Mouse (Mus musculus): ENCODE data around the gene Dgkd. TPM values are rescaled to one million over a fixed set of nuclear protein-coding genes. Genes with fewer than 3 reads are reported as not detected.

Gene Dgkd
- 20.2 and 24.1 TPM in 2 replicates for polyA plus RNA-seq (2015; fragmentation: Nextera tagmentation; extraction: Ambion mirVana)

DNA sequence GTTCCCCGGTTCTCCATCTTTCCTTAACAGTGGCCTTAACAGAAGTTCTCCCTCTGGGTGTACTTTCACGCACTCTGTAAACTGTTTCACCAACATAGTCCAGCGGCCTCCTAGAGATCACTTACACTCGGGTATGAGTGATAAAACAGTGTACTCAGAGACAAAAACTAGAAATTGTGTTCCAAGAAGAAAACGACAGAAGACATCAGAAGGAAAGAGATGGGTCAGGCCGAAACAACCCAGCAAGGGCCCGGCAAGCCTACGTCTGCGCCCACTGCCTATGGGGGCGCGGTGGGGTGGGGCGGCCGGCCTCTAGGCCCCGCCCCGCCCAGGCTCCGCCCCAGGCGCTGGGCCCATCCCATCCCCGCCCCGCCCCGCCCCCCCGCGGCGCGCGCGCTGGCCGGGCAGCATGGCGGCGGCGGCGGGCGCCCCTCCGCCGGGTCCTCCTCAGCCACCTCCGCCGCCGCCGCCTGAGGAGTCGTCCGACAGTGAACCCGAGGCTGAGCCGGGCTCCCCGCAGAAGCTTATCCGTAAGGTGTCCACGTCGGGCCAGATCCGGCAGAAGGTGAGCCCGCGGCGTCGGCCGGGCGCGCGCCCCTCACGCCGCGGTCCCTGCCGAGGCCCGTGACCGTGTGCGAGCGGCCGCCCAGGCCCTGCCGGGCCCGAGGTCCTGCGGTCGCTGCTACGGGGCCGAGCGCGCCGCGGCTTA, at the start of gene Dgkd:
Gene Dgkd (plus strand): TSS at position 396 of the 709 bp plus-strand sequence.
- H3K4me1 ChIP-seq (replicated peaks; ENCODE audit: control insufficient read depth, insufficient read depth, low read length), result 0 out of 2 replicates have a peak, but pooled peaks cover 11% of the 10 kb centered on the region
- peak within 1 kb of the TSS; percentile 97 for H3K4me2 ChIP-seq (replicated peaks; ENCODE audit: low read depth)
- H3K36me3 ChIP-seq (ENCODE audit: control insufficient read depth, insufficient read depth), result no peaks in the 10 kb centered on the region
- H3K4me3 ChIP-seq (ENCODE audit: low read depth, low read length), result peak within 1 kb of the TSS; percentile 85
- no peaks in the 10 kb centered on the region for H3K27me3 ChIP-seq (replicated peaks; ENCODE audit: control insufficient read depth, insufficient read depth, low read length)
- peak within 1 kb of the TSS; percentile 60 for H3K27ac ChIP-seq (ENCODE audit: low read depth, low read length)
- TF ChIP-seq CTCF (IDR thresholded peaks at IDR 0.05; ENCODE audit: low read depth), result 0 out of 2 replicates have a peak, but pooled peaks have one; percentile 5
- 1% methylated on average over 64 of the region's 74 CpGs for WGBS
- peak within 1 kb of the TSS; percentile 90 for H3K9ac ChIP-seq (ENCODE audit: low read depth, low read length)
- no peaks in the 10 kb centered on the region for H3K9me3 ChIP-seq (ENCODE audit: control insufficient read depth)
- peak; percentile 92 for ATAC-seq

DNA sequence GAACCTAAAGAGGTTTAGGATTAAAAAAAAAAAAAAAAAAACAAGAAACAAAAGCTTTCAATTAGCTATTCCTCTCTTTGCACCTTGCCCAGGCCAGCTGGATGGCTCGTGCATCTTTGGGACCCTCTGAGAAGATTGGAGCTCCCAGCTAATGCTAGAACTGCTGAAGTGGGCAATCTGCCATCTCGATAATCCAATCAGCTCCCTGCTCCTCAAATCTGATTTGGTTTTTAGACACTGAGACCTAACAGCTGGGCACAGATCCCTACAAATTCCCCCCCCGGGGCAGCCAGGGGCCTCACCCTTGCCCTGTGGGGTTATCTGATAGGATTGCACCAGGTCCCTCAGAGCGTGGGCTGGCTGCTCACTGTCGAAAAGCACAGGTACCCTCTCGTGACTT, 49.5 kb upstream of the Dgkd start, which contains the start of gene Sag:
Gene Sag (plus strand): TSS at position 105 of the 400 bp plus-strand sequence.
- H3K36me3 ChIP-seq (ENCODE audit: control insufficient read depth, insufficient read depth), result no peaks in the 10 kb centered on the region
- 68% methylated on average over 6 of the region's 6 CpGs for WGBS
- no peak for TF ChIP-seq CTCF (IDR thresholded peaks at IDR 0.05; ENCODE audit: low read depth)
- no peak within 1 kb of the TSS for H3K9ac ChIP-seq (ENCODE audit: low read depth, low read length)
- H3K9me3 ChIP-seq (ENCODE audit: control insufficient read depth), result no peaks in the 10 kb centered on the region
- H3K27ac ChIP-seq (ENCODE audit: low read depth, low read length), result no peak within 1 kb of the TSS
- ATAC-seq, result no peak
- no peak within 1 kb of the TSS for H3K4me2 ChIP-seq (replicated peaks; ENCODE audit: low read depth)
- H3K27me3 ChIP-seq (replicated peaks; ENCODE audit: control insufficient read depth, insufficient read depth, low read length), result no peaks in the 10 kb centered on the region
- no peak within 1 kb of the TSS for H3K4me3 ChIP-seq (ENCODE audit: low read depth, low read length)
- no peaks in the 10 kb centered on the region for H3K4me1 ChIP-seq (replicated peaks; ENCODE audit: control insufficient read depth, insufficient read depth, low read length)

DNA sequence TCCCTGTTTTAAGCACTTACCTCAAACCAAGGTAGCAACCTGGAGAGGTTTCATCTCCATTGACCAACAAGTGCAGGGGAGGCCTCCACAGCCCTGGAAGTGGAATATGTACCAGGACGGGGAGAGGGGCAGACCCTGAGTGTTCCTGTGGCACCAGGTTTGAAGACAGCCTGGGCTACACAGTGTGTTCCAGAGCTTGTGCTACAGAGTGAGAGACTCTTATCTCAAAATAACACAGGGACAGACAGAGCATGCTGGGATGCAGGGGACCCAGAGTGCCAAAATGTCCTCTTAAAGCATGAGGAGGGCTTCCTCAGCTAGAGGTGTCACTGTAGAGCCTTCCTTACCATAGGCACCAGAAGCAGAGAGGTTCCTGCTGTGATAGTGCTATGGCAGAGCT, 45.3 kb upstream of the Dgkd start:
- 90% methylated on average over 1 of the region's 1 CpGs for WGBS
- H3K36me3 ChIP-seq (ENCODE audit: control insufficient read depth, insufficient read depth), result no peaks in the 10 kb centered on the region
- no peak overlapping the region for H3K4me2 ChIP-seq (replicated peaks; ENCODE audit: low read depth)
- H3K4me1 ChIP-seq (replicated peaks; ENCODE audit: control insufficient read depth, insufficient read depth, low read length), result no peaks in the 10 kb centered on the region
- no peaks in the 10 kb centered on the region for H3K27me3 ChIP-seq (replicated peaks; ENCODE audit: control insufficient read depth, insufficient read depth, low read length)
- H3K9me3 ChIP-seq (ENCODE audit: control insufficient read depth), result no peaks in the 10 kb centered on the region
- H3K27ac ChIP-seq (ENCODE audit: low read depth, low read length), result no peak overlapping the region
- ATAC-seq, result no peak
- H3K4me3 ChIP-seq (ENCODE audit: low read depth, low read length), result no peak overlapping the region
- no peak overlapping the region for H3K9ac ChIP-seq (ENCODE audit: low read depth, low read length)
- TF ChIP-seq CTCF (IDR thresholded peaks at IDR 0.05; ENCODE audit: low read depth), result no peak

DNA sequence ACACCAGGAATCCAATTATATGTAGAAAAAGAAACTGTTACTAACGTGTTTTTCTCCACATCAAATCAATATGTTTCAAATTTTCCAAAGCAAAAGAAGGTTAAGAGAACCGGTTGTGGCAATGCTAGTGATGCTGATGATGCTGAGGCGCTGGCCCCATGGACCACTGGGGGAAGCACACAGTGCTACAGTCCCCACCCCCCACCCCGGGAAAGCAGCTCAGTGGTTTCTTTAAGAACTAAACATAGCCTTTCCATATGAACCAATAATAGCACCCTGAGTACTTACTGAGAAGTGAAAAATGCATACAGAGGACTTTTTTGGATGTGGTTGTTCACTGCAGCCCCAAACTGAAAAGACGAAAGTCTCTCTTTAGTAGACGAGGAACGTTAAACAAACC, 41.7 kb upstream of the Dgkd start:
- Histone ChIP-seq H3K4me3 (ENCODE audit: low read depth, low read length) (no peak overlapping the region), H3K4me2 (replicated peaks; ENCODE audit: low read depth) (no peak overlapping the region), H3K9ac (ENCODE audit: low read depth, low read length) (no peak overlapping the region), H3K4me1 (replicated peaks; ENCODE audit: control insufficient read depth, insufficient read depth, low read length) (no peaks in the 10 kb centered on the region), H3K27ac (ENCODE audit: low read depth, low read length) (no peak overlapping the region), H3K9me3 (ENCODE audit: control insufficient read depth) (no peaks in the 10 kb centered on the region), H3K36me3 (ENCODE audit: control insufficient read depth, insufficient read depth) (no peaks in the 10 kb centered on the region), H3K27me3 (replicated peaks; ENCODE audit: control insufficient read depth, insufficient read depth, low read length) (no peaks in the 10 kb centered on the region)
- no peak for ATAC-seq
- WGBS, result 81% methylated on average over 7 of the region's 7 CpGs
- no peak for TF ChIP-seq CTCF (IDR thresholded peaks at IDR 0.05; ENCODE audit: low read depth)

DNA sequence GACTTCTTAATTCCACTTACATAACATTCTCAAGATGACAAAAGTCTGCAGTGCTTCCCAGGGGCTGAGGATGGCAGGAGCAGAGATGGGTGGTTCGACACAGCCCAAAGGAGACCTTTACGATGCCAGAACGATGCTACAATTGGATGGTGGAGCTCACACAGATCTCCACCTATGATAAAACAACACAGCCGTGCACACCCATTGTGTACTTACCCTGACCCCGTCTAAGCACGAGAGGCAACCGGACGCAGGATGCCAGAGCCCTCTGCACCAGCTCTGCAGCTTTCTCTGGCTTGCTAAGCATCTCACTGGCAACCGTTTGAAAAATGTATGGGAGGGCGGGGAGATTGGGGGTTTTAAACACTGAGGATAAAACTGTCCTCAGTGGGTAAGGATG, 41.0 kb upstream of the Dgkd start:
- Histone ChIP-seq H3K4me3 (ENCODE audit: low read depth, low read length) (no peak overlapping the region), H3K9me3 (ENCODE audit: control insufficient read depth) (no peaks in the 10 kb centered on the region), H3K4me1 (replicated peaks; ENCODE audit: control insufficient read depth, insufficient read depth, low read length) (no peaks in the 10 kb centered on the region), H3K9ac (ENCODE audit: low read depth, low read length) (no peak overlapping the region), H3K27me3 (replicated peaks; ENCODE audit: control insufficient read depth, insufficient read depth, low read length) (no peaks in the 10 kb centered on the region), H3K27ac (ENCODE audit: low read depth, low read length) (no peak overlapping the region), H3K36me3 (ENCODE audit: control insufficient read depth, insufficient read depth) (no peaks in the 10 kb centered on the region), H3K4me2 (replicated peaks; ENCODE audit: low read depth) (no peak overlapping the region)
- WGBS, result 43% methylated on average over 10 of the region's 10 CpGs
- TF ChIP-seq CTCF (IDR thresholded peaks at IDR 0.05; ENCODE audit: low read depth), result no peak
- ATAC-seq, result no peak

DNA sequence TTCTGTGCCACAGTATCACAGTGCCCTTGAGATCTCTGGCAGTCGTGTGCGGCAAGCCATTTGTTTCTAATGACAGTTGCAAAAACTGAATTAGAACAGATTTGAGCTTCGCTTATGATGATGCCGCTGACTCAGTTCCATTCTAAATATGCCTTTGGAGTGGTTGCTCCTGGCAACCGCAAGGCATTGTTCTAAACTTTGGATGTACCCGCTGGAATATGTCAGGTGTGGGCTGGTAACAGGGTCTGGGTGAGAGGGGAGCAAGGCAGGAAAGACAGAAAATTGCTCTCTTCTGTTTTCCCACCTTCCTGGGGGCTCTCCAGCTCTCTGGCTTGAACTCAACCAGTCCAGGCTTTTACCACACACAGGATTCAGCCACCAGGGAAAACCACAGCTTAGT, 39.9 kb upstream of the Dgkd start:
- no peaks in the 10 kb centered on the region for H3K4me1 ChIP-seq (replicated peaks; ENCODE audit: control insufficient read depth, insufficient read depth, low read length)
- no peak overlapping the region for H3K4me2 ChIP-seq (replicated peaks; ENCODE audit: low read depth)
- H3K27me3 ChIP-seq (replicated peaks; ENCODE audit: control insufficient read depth, insufficient read depth, low read length), result no peaks in the 10 kb centered on the region
- ATAC-seq, result no peak
- no peak overlapping the region for H3K9ac ChIP-seq (ENCODE audit: low read depth, low read length)
- H3K4me3 ChIP-seq (ENCODE audit: low read depth, low read length), result no peak overlapping the region
- no peaks in the 10 kb centered on the region for H3K36me3 ChIP-seq (ENCODE audit: control insufficient read depth, insufficient read depth)
- WGBS, result 77% methylated on average over 6 of the region's 6 CpGs
- H3K9me3 ChIP-seq (ENCODE audit: control insufficient read depth), result no peaks in the 10 kb centered on the region
- no peak for TF ChIP-seq CTCF (IDR thresholded peaks at IDR 0.05; ENCODE audit: low read depth)
- no peak overlapping the region for H3K27ac ChIP-seq (ENCODE audit: low read depth, low read length)

All from intestine, postnatal 0 days (tissue).